Mouse (Mus musculus) mammary gland, adult 2 months (tissue): ENCODE data around the gene Traf7. TPM values are rescaled to one million over a fixed set of nuclear protein-coding genes. Genes with fewer than 3 reads are reported as not detected.

Experiments used
- polyA plus RNA-seq: library from polyadenylated mRNA; depleted of rRNA; stranded (reverse); fragments of >200 nt; gene quantifications from 2 replicates; pipeline ENCODE4 v1.2.3, GENCODE M21; 2012; ENCODE audit warnings: low replicate concordance; rRNA removed

Gene Traf7
- polyA plus RNA-seq, result 207 and 225 TPM in 2 replicates

GRCm38 (mm10) chr17:24527723-24528559 lies at the start of gene Traf7:
Gene Traf7, minus strand, starts transcription at chr17:24527938.

GRCm38 (mm10) chr17:24549618-24550415 lies 22.1 kb upstream of the Traf7 start, which contains the start of gene Pkd1:
Gene Pkd1, plus strand, starts transcription at chr17:24549834.

GRCm38 (mm10) chr17:24534160-24534718 lies 6.5 kb upstream of the Traf7 start, which contains the start of gene Rab26:
Gene Rab26, minus strand, starts transcription at chr17:24534210.

GRCm38 (mm10) chr17:24488186-24488661 lies 39.5 kb downstream of the Traf7 start, which contains the start of gene Caskin1:
Gene Caskin1, plus strand, starts transcription at chr17:24488601.

GRCm38 (mm10) chr17:24478663-24479380 lies 48.9 kb downstream of the Traf7 start, which contains the start of gene Mlst8:
Gene Mlst8, minus strand, starts transcription at chr17:24479078.

GRCm38 (mm10) chr17:24473612-24474275 lies 54.0 kb downstream of the Traf7 start, which contains the start of gene Bricd5:
Gene Bricd5, plus strand, starts transcription at chr17:24473884.

GRCm38 (mm10) chr17:24469910-24470602 lies 57.7 kb downstream of the Traf7 start, which contains the start of the genes E4f1 and Pgp:
Gene E4f1, minus strand, starts transcription at chr17:24470313.
Gene Pgp, plus strand, starts transcription at chr17:24470392.

Other genes starting within 250 kb of the Traf7 start
- gene Abca17, start 176.9 kb downstream of the Traf7 start, polyA plus RNA-seq, result not detected in 2 replicates
- 36.4 and 48.3 TPM in 2 replicates for gene Abca3, start 176.0 kb downstream of the Traf7 start, polyA plus RNA-seq
- 121 and 125 TPM in 2 replicates for gene Rnps1, start 113.4 kb downstream of the Traf7 start, polyA plus RNA-seq
- 170 and 281 TPM in 2 replicates for gene Eci1, start 101.3 kb downstream of the Traf7 start, polyA plus RNA-seq
- gene Dnase1l2, start 84.8 kb downstream of the Traf7 start, polyA plus RNA-seq, result 6.9 and 11.5 TPM in 2 replicates
- gene E4f1, start 57.6 kb downstream of the Traf7 start, polyA plus RNA-seq, result 84.4 and 102 TPM in 2 replicates
- gene Pgp, start 57.5 kb downstream of the Traf7 start, polyA plus RNA-seq, result 58.4 and 88.6 TPM in 2 replicates
- 2.1 and 3.1 TPM in 2 replicates for gene Bricd5, start 54.1 kb downstream of the Traf7 start, polyA plus RNA-seq
- gene Mlst8, start 48.9 kb downstream of the Traf7 start, polyA plus RNA-seq, result 36.1 and 68.2 TPM in 2 replicates
- gene Caskin1, start 39.3 kb downstream of the Traf7 start, polyA plus RNA-seq, result 1.3 and 1.4 TPM in 2 replicates
- gene Rab26, start 6.3 kb upstream of the Traf7 start, polyA plus RNA-seq, result 1.3 and 1.8 TPM in 2 replicates
- 78.7 and 102 TPM in 2 replicates for gene Pkd1, start 21.9 kb upstream of the Traf7 start, polyA plus RNA-seq
- gene Tsc2, start 104.7 kb upstream of the Traf7 start, polyA plus RNA-seq, result 176 and 242 TPM in 2 replicates
- 11.9 and 14.0 TPM in 2 replicates for gene Nthl1, start 104.7 kb upstream of the Traf7 start, polyA plus RNA-seq
- gene Slc9a3r2, start 122.4 kb upstream of the Traf7 start, polyA plus RNA-seq, result 101 and 134 TPM in 2 replicates
- 1.4 TPM in 2 replicates for gene Npw, start 130.5 kb upstream of the Traf7 start, polyA plus RNA-seq
- 81.2 and 105 TPM in 2 replicates for gene Zfp598, start 141.7 kb upstream of the Traf7 start, polyA plus RNA-seq
- 0.53 and 0.68 TPM in 2 replicates for gene Syngr3, start 162.0 kb upstream of the Traf7 start, polyA plus RNA-seq
- gene Gfer, start 168.2 kb upstream of the Traf7 start, polyA plus RNA-seq, result 19.5 and 47.8 TPM in 2 replicates
- gene Noxo1, start 168.3 kb upstream of the Traf7 start, polyA plus RNA-seq, result 15.3 and 20.5 TPM in 2 replicates
- gene Tbl3, start 179.7 kb upstream of the Traf7 start, polyA plus RNA-seq, result 68.7 and 69.0 TPM in 2 replicates
- gene Rnf151, start 190.1 kb upstream of the Traf7 start, polyA plus RNA-seq, result 0.29 and 0.32 TPM in 2 replicates
- 3,623 and 3,713 TPM in 2 replicates for gene Rps2, start 190.2 kb upstream of the Traf7 start, polyA plus RNA-seq
- gene Ndufb10, start 196.5 kb upstream of the Traf7 start, polyA plus RNA-seq, result 314 and 333 TPM in 2 replicates
- 0.10 and 83.4 TPM in 2 replicates for gene Rpl3l, start 199.9 kb upstream of the Traf7 start, polyA plus RNA-seq
- gene Msrb1, start 208.7 kb upstream of the Traf7 start, polyA plus RNA-seq, result 103 and 146 TPM in 2 replicates
- gene Hs3st6, start 225.1 kb upstream of the Traf7 start, polyA plus RNA-seq, result 20.7 and 49.9 TPM in 2 replicates